Mouse (Mus musculus): ENCODE measurements around the gene Psen1.

GRCm38 (mm10) chr12:83689087-83689432, 1.1 kb downstream of the Psen1 start:
- TF ChIP-seq CTCF (IDR thresholded peaks at IDR 0.05; ENCODE audit: control insufficient read depth, insufficient read depth, insufficient replicate concordance, low read depth, low read length) (no peak), POLR2A (IDR thresholded peaks at IDR 0.05; ENCODE audit: control insufficient read depth, low read depth, low read length) (no peak)
